Mouse (Mus musculus): ENCODE measurements around the gene Arid5b.

Gene Arid5b

DNA sequence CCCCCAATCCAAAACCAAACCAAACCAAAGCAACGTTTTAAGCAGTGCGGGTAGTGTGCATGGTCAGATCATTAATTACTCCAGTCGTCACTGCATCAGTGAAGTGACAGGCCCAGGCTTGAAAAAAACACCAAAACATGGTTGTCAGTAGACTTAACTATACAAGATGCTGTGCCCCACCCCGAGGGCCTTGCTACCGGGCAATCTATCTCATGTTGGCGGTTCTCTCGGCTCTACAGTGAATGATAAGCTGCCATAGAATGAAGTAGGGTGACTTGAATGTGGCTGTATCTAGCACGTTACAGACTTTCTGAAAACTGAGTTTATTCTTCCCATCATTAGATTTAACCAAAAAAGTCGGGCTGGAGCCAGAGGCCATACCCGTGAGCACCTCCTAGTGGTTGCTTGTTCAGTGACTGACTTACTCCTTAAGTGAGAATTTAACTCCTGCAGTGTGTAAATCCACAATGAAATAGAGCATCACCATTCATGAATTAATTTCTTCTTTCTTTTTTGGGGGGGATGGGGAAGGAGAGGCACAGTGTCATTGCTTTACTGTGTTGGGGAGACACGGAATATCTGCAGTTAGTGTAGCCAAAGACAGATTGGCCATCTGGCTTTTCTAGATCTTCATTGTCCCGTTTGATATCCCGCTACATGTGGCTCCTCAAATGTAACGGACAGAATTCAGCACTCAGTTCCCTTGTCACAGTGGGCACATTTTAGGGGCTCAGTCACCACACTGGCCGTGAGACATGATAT, 188.9 kb downstream of the Arid5b start:
- DNase-seq (ENCODE audit: extremely low spot score) = no peak

DNA sequence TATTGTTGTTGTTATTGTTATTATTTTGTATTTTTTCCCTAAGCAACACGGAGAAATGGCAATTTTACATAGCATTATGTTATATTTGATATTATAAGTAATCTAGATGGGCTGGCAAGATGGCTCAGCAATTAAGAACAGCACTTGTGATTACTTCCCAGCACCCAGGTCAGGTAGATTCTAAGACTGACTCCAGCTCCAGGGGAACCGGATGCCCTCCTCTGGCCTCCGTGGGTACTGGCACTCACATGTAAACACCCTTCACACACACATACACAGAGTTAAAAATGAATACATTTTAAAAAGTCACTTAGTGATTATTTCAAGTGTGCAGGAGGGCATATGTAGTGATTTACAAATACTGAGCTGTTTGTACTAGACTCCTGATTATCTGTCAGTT, 190.8 kb downstream of the Arid5b start:
- no peak for DNase-seq (ENCODE audit: extremely low spot score)

DNA sequence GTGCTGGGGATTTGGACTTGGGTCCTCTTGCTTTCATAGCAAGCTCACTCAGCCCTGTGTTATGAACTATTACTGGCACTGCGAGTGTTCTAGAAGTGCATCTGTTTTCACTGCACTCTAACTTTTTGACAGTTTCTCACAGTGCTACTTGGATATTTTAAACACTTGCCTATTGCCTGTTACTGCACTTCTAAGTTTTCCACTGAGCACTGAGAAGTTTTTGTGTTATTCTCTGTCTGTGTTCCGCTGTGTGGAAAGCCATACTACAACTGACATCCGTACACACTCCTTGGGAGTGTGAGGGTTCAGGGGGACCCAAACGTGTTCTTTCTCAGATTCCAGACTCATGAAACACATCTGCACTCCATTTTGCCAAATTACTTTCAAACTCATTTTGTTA, 191.6 kb downstream of the Arid5b start:
- no peak for DNase-seq (ENCODE audit: extremely low spot score)

DNA sequence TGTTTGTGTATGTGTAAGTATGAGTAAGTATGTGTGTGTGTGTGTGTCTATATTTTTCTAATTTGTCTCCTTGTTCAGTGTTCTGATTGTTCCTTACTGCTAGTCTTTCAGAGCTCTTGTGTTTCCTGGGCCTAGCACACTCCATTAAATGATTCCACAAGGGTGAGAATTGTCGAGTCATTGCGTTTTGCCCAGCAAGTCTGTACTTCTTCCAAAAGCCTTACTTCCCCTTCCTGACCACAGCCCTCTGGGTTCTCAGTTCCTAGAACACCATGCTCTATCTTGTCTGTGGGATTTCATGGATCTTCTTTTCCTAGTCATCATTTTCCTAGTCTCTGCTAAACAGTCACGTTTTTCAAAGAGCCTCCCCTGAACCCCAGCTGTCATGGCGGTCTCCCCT, 193.0 kb downstream of the Arid5b start:
- no peak for DNase-seq (ENCODE audit: extremely low spot score)

DNA sequence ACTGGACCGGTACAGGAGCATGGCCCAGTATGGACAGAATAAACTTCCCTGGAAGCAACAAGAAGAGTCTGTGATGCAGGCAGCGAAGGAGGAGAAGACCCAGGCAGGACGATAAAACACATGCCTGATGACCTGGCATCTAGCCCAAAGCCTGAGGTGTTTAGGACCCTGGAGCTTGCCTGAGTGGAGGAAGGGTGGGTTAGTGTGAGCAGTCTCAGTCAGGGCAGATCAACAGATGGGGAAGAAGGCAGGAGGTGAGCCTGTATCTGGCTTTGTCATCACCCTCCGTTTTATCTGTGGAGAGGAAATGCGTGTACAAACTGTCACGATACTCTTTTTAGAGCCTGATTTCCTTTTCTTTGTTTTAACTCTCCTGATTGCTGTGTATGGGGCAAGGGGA, 196.8 kb downstream of the Arid5b start:
- DNase-seq (ENCODE audit: extremely low spot score) = no peak

DNA sequence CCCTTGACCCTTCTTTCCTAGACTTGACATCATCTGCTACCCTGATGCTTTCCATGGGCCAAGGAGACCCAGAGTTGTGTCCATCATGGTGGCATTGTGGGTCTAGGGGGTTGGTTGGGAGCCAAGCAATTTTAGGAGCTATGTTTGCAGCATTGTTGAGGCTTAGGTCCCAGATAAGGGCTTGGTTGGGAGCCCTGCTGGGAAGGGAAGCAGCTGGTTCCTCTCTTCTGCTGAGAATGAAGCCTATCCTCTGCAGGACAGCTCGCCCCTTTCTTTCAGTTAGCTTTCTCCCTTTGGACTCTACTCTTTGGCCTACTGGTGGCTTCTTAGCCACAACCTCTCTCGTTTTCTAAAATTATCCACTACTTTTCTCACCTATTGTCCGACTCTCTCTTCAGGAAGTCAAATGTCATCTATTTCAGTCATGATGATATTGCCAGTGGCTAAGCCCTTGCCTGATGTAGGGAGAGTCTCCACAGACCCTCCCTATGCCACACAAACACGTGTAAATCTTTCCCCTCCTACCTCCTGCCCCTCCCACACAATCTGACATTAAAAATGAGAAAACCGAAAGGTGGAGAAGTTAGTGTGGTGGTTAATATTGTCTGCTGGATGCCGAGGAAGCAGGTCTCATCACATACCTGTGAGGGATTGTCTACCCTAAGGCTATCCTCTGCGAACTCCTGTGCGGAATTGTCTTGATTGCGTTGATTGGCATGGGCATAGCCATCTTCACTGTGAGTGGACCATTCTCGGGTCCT, 198.4 kb downstream of the Arid5b start:
- no peak for DNase-seq (ENCODE audit: extremely low spot score)

DNA sequence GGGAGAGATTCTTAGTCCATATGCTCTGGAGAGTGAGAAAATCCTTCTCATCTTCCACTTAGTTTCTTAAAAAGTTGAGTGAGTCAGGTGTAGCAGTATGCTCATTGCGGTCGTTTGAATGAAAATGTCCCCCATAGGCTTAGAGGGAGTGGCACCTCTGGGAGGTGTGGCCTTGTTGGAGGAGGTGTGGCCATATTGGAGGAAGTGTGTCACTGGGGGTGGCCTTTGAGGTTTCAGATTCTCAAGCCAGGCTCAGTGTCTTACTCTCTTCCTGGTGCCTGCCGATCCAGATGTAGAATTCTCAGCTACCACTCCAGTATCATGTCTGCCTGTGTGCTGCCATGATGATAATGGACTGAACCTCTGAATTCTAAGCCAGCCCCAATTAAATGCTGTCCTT, 199.8 kb downstream of the Arid5b start:
- no peak for DNase-seq (ENCODE audit: extremely low spot score)

DNA sequence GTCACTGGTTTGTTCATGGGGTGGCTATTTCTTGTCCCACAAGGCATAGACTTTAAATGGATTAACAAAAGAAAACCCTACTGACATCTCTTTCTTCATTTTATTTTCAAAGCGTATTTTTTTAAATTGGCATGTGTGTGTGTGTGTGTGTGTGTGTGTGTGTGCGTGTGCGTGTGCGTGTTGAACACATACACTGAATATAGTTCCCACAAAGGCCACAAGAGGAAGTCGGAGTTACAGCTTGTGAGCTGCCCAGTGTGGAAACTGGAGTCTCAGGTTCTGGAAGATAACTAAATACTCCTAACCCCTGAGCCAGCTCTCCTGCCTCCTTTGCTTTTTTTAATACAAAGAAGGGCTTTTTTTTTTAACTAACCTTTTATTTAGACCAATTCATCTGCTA, 203.4 kb downstream of the Arid5b start:
- DNase-seq (ENCODE audit: extremely low spot score) = no peak

DNA sequence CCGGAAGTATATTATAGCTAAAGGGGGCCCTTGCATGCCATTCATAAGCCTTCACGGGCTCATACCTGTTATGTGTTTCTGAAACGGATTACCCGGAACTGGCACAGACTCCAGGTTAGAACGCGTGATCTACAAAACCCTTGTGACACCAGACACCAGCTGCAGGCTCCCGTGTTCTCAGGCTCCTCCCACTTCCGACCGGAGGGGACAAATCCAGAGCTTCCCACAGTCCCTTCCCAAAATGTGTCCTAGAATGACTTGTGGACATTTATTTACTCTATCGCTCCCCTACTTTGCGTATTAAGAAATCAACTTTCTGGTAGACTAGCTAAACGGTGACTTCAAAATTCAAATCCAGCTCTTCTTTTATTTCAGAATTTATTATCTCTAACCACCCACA, 204.2 kb downstream of the Arid5b start:
- DNase-seq (ENCODE audit: extremely low spot score) = no peak

DNA sequence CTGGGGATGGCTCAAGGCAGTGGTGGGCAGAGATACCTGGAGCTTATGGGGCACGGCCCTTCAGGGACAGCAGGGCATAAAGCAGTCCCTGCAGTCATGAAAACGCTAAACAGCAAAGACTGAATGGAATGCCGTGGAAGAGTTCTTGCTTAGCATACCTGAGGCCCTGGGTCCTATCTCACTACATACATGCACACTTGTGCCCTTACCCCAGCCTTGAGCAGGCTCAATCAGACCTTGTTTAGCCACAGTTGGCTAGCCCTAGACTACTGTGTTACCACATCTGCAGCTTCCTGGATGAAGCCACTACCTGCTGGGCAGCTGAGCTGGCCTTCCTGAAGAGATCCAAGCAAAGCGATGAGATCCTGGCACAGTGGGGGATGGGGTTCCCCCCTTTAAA, 205.9 kb downstream of the Arid5b start:
- no peak for DNase-seq (ENCODE audit: extremely low spot score)

DNA sequence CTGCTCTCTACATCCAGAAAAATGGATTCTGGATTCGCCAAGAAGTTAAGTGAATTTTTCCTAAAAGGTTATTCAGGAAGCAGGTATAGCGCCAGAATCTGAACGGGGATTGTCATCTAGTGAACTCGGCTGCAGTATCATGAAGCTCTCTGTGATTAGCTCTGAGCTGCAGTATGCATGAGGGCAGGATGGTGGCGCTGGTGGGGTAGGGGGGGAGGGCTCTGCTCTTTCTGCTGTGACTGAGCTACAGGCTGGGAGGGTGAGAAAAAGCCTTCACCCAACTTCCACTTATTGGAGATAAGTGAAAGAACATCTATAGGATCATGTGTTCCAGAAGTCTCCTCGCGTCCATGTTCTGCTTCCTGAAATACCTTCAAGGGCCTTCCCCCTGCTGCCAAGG, 207.5 kb downstream of the Arid5b start:
- no peak for DNase-seq (ENCODE audit: extremely low spot score)

DNA sequence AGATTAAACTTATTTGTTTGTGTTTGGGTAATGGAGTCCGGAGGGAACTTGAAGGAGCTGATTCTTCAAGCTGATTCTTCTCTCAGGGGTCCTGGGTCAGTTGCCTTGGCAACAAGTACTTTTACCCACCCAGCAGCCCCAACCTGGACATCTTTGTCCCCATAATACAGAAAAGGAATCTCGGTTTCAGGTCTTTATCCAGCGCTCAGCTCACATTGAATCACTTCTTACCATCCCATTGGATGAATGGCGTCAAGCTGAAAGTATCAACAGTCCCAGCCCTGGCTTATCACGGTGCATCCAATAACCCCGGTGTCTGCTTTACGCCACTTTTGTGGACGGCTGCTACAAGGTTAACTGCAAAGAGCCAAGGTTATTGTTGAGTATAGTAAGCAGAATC, 210.1 kb downstream of the Arid5b start:
- DNase-seq (ENCODE audit: extremely low spot score) = no peak

DNA sequence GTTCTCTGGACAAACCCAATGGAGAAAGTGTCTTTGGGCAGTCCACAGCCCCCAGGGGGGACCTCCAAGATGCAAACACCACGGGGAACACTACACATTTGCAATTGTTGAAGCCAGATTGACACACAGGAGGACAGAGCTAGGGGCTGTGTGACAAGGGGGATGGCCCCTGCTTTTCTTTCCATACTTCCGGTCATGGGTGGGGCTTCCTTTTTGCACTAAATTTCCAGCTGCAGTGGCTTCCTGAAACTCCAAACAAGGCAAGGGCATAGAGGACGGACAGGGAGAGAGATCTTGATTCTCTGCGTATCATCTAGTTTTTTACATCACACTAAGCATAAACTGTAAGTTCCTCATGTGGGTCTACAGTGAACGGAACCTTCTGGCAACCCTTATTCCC, 210.6 kb downstream of the Arid5b start:
- DNase-seq (ENCODE audit: extremely low spot score) = no peak

DNA sequence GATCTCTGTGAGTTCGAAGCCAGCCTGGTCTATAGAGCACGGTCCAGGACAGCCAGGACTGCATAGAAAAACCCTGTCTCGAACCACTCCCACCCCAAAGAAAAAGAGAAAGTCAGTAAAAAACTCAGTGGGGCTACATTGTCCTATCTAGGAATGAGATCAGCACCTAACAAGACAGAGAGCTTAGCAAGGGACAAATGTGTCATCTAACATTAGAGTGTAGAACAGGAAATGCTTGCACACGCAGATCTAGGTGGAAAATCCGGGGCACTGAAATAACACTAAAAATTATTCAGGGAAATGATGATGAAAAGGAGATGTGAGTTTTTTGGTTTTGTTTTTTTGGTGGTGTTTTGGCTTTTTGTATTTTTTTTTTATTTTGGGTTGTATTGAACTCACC, 212.4 kb downstream of the Arid5b start:
- no peak for DNase-seq (ENCODE audit: extremely low spot score)

DNA sequence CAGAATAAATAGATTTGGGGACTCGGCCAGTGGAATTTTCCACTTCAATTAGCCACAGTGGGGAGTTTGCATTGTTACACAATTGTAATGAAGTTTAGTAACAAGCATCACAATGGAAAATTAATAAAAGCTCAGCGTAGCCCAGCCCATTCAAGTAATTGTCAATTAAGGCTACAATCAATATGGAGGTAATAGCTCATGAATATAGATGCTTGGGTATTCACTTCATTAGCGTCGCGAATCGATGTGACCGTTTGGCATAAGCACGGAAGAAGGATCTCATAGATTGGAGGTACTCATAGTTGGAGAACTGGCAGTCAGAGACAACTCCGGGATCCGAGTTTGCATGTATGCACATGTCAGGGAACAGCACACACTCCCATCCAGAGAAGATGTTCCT, 214.0 kb downstream of the Arid5b start:
- no peak for DNase-seq (ENCODE audit: extremely low spot score)

DNA sequence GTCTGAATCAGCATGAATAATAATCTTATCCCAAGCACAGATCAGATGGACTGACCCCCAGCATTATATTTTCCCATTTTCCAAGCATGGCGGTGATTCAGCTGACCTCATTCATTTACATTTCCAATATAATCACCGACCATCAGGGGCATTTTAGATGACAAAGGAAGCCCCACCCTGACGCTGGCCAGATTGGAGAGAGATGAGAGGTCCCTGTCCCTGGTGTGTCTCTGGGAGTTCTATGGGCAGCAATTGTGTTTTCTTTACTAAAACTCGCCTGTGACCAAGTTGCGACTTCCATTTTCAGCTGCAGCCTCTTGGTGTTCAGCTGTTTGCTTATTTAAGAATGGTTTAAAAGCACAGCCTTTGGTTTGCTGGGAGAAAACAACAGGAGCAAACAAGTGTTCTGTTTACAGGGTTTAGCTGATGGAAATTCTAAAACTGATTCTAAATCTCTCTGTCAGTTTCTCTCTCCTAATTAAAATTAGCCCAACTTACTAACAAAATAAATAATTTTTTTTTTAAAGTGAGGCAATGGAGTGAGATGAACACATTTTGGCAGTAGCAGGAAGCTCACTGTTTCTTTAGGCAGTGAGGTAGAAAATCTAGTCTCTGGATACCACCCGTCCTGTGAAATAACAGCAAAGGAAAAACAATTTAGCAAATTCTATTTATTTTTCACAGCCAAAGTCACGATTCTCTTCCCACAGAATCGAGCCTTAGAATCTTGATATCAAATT, 214.6 kb downstream of the Arid5b start:
- DNase-seq (ENCODE audit: extremely low spot score) = no peak

DNA sequence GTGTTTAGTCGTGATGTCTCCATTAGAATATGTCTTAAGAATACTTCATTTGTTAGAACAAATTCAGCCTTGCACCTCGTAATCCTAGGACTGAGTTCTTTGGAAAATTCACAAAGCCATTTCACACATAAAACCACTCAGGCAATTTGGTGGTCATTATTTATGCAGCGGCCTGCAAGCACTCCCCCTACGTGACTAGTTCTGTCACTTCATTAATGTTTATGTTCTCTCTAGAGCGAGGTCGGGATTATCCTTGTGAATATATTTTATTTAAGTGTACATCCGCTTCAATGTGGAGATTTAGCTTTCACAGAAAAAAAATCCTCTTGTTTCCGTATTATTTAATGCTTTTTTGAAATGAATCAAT, 217.3 kb downstream of the Arid5b start:
- no peak for DNase-seq (ENCODE audit: extremely low spot score)

DNA sequence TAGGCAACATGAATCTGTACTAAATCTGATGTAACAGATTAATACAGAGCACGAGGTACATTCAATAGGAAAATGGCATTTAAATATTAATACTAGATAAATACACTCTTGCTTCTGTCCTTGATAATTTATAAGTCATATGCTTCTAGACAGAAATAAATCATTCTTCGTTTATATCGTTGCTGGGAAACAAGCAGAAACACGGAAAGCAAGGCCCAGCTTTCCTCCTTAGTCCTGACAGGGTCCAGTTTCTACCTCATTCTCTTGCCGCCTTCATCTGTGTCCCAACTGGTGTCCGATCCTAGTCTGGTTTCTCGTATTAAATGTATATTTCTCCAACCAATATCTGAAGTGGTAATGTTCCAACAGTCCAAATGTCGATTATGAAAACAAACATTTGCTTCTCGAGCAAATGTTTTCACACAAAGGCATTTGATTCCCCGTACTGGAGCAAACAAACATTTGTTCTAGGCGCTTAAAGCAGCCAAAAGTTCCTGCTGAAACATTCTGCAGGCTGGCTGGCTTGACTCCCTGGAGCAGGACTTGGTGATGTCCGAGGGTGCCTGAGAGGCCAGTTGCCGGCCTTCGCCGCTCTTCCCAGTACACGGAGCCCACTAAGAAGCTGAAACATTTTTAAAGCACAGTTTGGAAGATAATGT, 217.8 kb downstream of the Arid5b start:
- DNase-seq (ENCODE audit: extremely low spot score) = no peak

DNA sequence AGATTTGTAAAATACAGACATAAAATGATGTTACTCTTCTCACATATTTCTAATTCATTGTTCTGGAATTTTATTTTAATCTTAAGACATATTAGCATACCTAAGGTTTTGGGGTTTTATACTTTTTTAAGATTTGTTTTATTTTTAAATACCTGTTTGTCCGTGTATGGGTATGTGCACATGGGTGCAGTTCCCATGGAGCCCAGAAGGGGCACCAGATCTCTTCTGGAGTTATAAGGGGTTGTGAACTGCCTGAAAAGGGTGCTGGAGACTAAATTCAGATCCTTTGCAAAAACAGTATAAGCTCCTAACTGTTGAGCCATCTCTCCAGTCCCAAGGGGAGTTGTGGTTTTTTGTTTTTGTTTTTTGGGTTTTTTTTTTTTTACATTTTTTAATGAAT, 220.2 kb downstream of the Arid5b start:
- no peak for DNase-seq (ENCODE audit: extremely low spot score)

DNA sequence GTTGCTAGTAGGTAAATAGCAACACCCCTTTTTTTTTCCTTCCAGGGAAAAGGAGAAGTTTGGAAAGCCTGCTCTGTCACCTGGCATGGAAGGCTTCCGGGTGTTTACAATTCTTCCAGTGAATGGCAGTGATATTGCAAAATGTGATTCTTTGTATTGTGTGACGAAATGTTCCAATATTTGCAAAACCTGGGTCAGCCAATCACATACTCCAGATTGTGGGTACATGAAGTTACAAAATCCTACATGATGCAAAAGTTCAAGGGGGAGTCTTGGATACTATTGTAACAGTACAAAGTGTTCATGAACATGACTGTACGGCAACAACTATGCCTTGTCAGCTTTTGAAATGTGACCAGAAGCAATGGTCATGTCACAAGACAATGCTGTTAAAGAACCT, 220.7 kb downstream of the Arid5b start:
- no peak for DNase-seq (ENCODE audit: extremely low spot score)

DNA sequence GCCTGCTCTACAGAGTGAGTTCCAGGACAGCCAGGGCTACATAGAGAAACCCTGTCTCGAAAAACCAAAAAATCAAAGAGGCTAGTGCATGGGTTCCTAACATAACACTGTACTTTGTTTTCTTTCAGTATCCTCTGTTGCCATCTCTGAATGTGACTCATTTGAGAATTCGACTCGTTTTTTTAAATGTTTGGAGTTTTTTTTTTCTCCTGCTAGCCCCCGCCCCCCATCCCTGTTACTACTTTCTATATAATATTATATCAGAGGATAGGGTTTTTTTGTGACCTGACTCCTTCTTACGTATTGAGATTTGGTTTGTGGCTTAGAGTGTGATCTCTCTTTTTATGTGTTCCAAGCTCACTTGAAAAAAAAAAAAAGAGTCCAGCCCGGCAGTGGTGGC, 223.8 kb downstream of the Arid5b start:
- no peak for DNase-seq (ENCODE audit: extremely low spot score)

DNA sequence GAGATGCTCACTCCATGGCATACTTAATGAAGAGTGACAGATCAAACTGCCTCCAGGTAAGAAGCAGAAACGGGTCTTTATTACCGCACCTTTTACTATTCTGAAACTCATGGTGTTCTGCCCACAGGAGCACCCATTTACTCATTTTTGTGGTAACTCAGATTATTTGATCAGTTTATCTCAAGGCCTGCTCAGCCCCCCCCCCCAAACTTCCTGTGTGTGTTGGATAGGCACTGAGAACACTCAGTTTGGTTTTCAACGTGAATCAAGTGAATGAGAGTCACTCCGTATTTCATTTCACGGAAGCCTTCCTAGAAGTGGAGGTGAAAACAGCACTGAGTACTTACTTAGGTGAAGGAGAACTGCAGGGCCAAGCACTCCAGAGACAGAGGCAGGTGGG, 224.4 kb downstream of the Arid5b start:
- DNase-seq (ENCODE audit: extremely low spot score) = no peak
